In genomic region chr11:82780983-82781903, GRCm38 (mm10) we compare ENCODE assay signal across 8 mouse cellular contexts. TPM values are rescaled to one million over a fixed set of nuclear protein-coding genes. Genes with fewer than 3 reads are reported as not detected.
DNase-seq lines count a peak whose midpoint lies in the region; ATAC-seq lines count a peak whose summit lies in the region.

Gene Lig3 (plus strand): TSS chr11:82781108.

- WGBS in hindbrain, embryonic 11.5 days, result under 1% methylated on average over 61 of the region's 90 CpGs

- H3K36me3 ChIP-seq in hindbrain, embryonic 11.5 days (ENCODE audit: control insufficient read depth, insufficient read depth, low read length), result no peaks in the 10 kb centered on the region

- peak within 1 kb of the TSS; percentile 94 for H3K27ac ChIP-seq in hindbrain, embryonic 11.5 days (ENCODE audit: low read depth, low read length)

- H3K9ac ChIP-seq in hindbrain, embryonic 11.5 days (ENCODE audit: low read depth, low read length), result peak within 1 kb of the TSS; percentile 95

- ATAC-seq in hindbrain, embryonic 11.5 days (ENCODE audit: low FRiP score), result peak; percentile 94

- H3K4me2 ChIP-seq in hindbrain, embryonic 11.5 days (replicated peaks; ENCODE audit: low read depth, low read length), result peak within 1 kb of the TSS; percentile 51

- no peaks in the 10 kb centered on the region; the same call in 1 of the 2 replicates for H3K4me1 ChIP-seq in hindbrain, embryonic 11.5 days (replicated peaks; ENCODE audit: control insufficient read depth, insufficient read depth, low read length)

- peak within 1 kb of the TSS; percentile 96 for H3K4me3 ChIP-seq in hindbrain, embryonic 11.5 days (ENCODE audit: low read depth, low read length)

- no peaks in the 10 kb centered on the region for H3K27me3 ChIP-seq in hindbrain, embryonic 11.5 days (ENCODE audit: control insufficient read depth, insufficient read depth, low read length)

- peak; percentile 97 for DNase-seq in Muller cell, postnatal 12 days (ENCODE audit: inconsistent ontology term)
- DNase-seq in cerebellum, adult 9-11 months, result peak; percentile 93
- peak; percentile 88 to 96 for DNase-seq in frontal cortex, adult 2 months (ENCODE audit: extremely low spot score in 1 of 2, low spot score in 1 of 2)
- DNase-seq in hindbrain, embryonic 11.5 days (ENCODE audit: low spot score), result peak; percentile 98
- DNase-seq in layer of hippocampus, postnatal 10 days (ENCODE audit: low spot score in 2 of 2), result peak; percentile 91 to 96
- peak; percentile 96 for DNase-seq in lung, postnatal 10 days
- DNase-seq in ovary, postnatal 36 days (ENCODE audit: low spot score), result peak; percentile 94
- peak; percentile 94 for DNase-seq in thymus, postnatal 25 days

- H3K9me3 ChIP-seq in hindbrain, embryonic 11.5 days (ENCODE audit: control insufficient read depth, low read length), result no peaks in the 10 kb centered on the region

RNA-seq across cellular contexts. Expression of gene Lig3, which starts in this region (rescaled TPM):
- polyA plus RNA-seq in frontal cortex, adult 2 months (2012; rRNA removed), result 18.6 and 23.3 TPM in 2 replicates
- 38.0 and 48.0 TPM in 2 replicates for polyA plus RNA-seq in hindbrain, embryonic 11.5 days (2014; fragmentation: Nextera tagmentation; extraction: Ambion mirVana)
- total RNA-seq in layer of hippocampus, postnatal 10 days (2021), result 10 to 100 TPM; 31.0 to 35.3 TPM

Comparison
In these comparisons a context has a peak if more than half of its experiments do, and no peak if none do; other contexts are left out.
1. Peak in every context shown above with its lines: DNase-seq, ATAC-seq, H3K4me3 ChIP-seq and H3K27ac ChIP-seq.